Mouse (Mus musculus) layer of hippocampus, adult 2 months (tissue): ENCODE data around the gene Slc12a5. TPM values are rescaled to one million over a fixed set of nuclear protein-coding genes. Genes with fewer than 3 reads are reported as not detected.

Experiments
- DNase-seq, 2 experiments: peaks; one replicate each; pipeline ENCODE4 v3.0.0; 2022; ENCODE audit warnings: low spot score in 2 of 2
- H3K27ac ChIP-seq: fragments of 200-600 bp; 2 replicates; pipeline ENCODE4 v1.8.1; 2022
- H3K4me3 ChIP-seq: fragments of 200-600 bp; 2 replicates; pipeline ENCODE4 v1.8.1; 2022; ENCODE audit warnings: mild to moderate bottlenecking
- CTCF ChIP-seq: fragments of 200-600 bp; conservative IDR thresholded peaks from 2 replicates; pipeline ENCODE4 v1.8.1; 2022; ENCODE audit warnings: antibody characterized with exemption, mild to moderate bottlenecking, moderate library complexity
- total RNA-seq, 2 experiments: library from RNA; stranded (reverse); gene quantifications; 2 replicates each; pipeline ENCODE4 v1.2.3; 2021

Slc12a5 gene
- total RNA-seq, 2 experiments from 2014 or later: 406 to 409 TPM

- no peak overlapping the region for H3K27ac ChIP-seq
- TF ChIP-seq CTCF: peak; percentile 71
- no peak for DNase-seq
- H3K4me3 ChIP-seq: peak overlapping the region; percentile 13; the same call in 1 of the 2 replicates
These were observed 71.9 kb downstream of the Slc12a5 start for GRCm38 (mm10) chr2:165032533-165032932.

GRCm38 (mm10) chr2:165033306-165033705, 72.7 kb downstream of the Slc12a5 start:
- H3K4me3 ChIP-seq: peak overlapping the region; percentile 71
- TF ChIP-seq CTCF: no peak
- H3K27ac ChIP-seq: peak overlapping the region; percentile 95; the same call in 1 of the 2 replicates
- DNase-seq: no peak

- TF ChIP-seq CTCF: no peak
- peak; percentile 98 for DNase-seq
- peak within 1 kb of the TSS; percentile 71 for H3K4me3 ChIP-seq
- peak within 1 kb of the TSS; percentile 95 for H3K27ac ChIP-seq
These were observed 73.8 kb downstream of the Slc12a5 start, which contains the start of gene Ncoa5 for GRCm38 (mm10) chr2:165034131-165035057. TSS of gene Ncoa5 (minus strand) at chr2:165034867.

GRCm38 (mm10) chr2:165035058-165035431, 74.4 kb downstream of the Slc12a5 start:
- Histone ChIP-seq H3K27ac (peak overlapping the region; percentile 95), H3K4me3 (peak overlapping the region; percentile 71)
- no peak for DNase-seq
- no peak for TF ChIP-seq CTCF

- DNase-seq: no peak
- no peak overlapping the region for H3K27ac ChIP-seq
- H3K4me3 ChIP-seq: no peak overlapping the region
- TF ChIP-seq CTCF: no peak
These were observed 76.8 kb downstream of the Slc12a5 start for GRCm38 (mm10) chr2:165037415-165037814.

- no peak for TF ChIP-seq CTCF
- Histone ChIP-seq H3K4me3 (no peak overlapping the region), H3K27ac (no peak overlapping the region)
- no peak for DNase-seq
These were observed 81.5 kb downstream of the Slc12a5 start for GRCm38 (mm10) chr2:165042126-165042525.

- peak overlapping the region; percentile 33 for H3K4me3 ChIP-seq
- TF ChIP-seq CTCF: no peak
- H3K27ac ChIP-seq: no peak overlapping the region
- DNase-seq: no peak
These were observed 82.6 kb downstream of the Slc12a5 start for GRCm38 (mm10) chr2:165043090-165043636.

GRCm38 (mm10) chr2:165043729-165044128, 83.1 kb downstream of the Slc12a5 start:
- Histone ChIP-seq H3K27ac (no peak overlapping the region), H3K4me3 (no peak overlapping the region)
- TF ChIP-seq CTCF: no peak
- DNase-seq: no peak

- no peak for TF ChIP-seq CTCF
- Histone ChIP-seq H3K4me3 (no peak overlapping the region), H3K27ac (no peak overlapping the region)
- no peak for DNase-seq
These were observed 88.4 kb downstream of the Slc12a5 start for GRCm38 (mm10) chr2:165049044-165049443.

Other genes starting within 250 kb of the Slc12a5 start
- gene Spint5, start 245.5 kb upstream of the Slc12a5 start, total RNA-seq: not detected
- gene Wfdc3, start 214.9 kb upstream of the Slc12a5 start, total RNA-seq: 1 to 10 TPM in 1 of 2 experiments, under 1 TPM in 1; 0.64 to 1.3 TPM
- 10 to 100 TPM; 40.4 to 41.2 TPM for gene Dnttip1, start 214.8 kb upstream of the Slc12a5 start, total RNA-seq
- gene Ube2c, start 190.9 kb upstream of the Slc12a5 start, total RNA-seq: 1 to 10 TPM in 1 of 2 experiments, under 1 TPM in 1; 0.76 to 1.6 TPM
- gene Tnnc2, start 180.8 kb upstream of the Slc12a5 start, total RNA-seq: not detected
- gene Snx21, start 175.0 kb upstream of the Slc12a5 start, total RNA-seq: 10 to 100 TPM; 39.8 TPM
- 10 to 100 TPM; 25.8 to 32.2 TPM for gene Acot8, start 155.9 kb upstream of the Slc12a5 start, total RNA-seq
- 1 to 10 TPM; 7.2 to 8.9 TPM for gene Zswim3, start 155.7 kb upstream of the Slc12a5 start, total RNA-seq
- gene Zswim1, start 138.1 kb upstream of the Slc12a5 start, total RNA-seq: 10 to 100 TPM; 23.6 to 25.2 TPM
- gene Spata25, start 132.3 kb upstream of the Slc12a5 start, total RNA-seq: under 1 TPM; 0.47 to 0.79 TPM
- 100 to 1,000 TPM; 103 to 108 TPM for gene Ctsa, start 127.9 kb upstream of the Slc12a5 start, total RNA-seq
- gene Neurl2, start 127.3 kb upstream of the Slc12a5 start, total RNA-seq: 1 to 10 TPM; 2.8 to 3.6 TPM
- 10 to 100 TPM; 67.4 to 86.9 TPM for gene Pltp, start 103.1 kb upstream of the Slc12a5 start, total RNA-seq
- 10 to 100 TPM; 45.9 to 49.6 TPM for gene Pcif1, start 81.5 kb upstream of the Slc12a5 start, total RNA-seq
- gene Zfp335, start 49.0 kb upstream of the Slc12a5 start, total RNA-seq: 10 to 100 TPM; 29.0 to 30.9 TPM
- 1 to 10 TPM; 1.4 to 2.2 TPM for gene Mmp9, start 20.0 kb upstream of the Slc12a5 start, total RNA-seq
- 10 to 100 TPM; 57.8 to 63.8 TPM for gene Ncoa5, start 74.1 kb downstream of the Slc12a5 start, total RNA-seq
- gene Cd40, start 94.8 kb downstream of the Slc12a5 start, total RNA-seq: under 1 TPM; 0.33 to 0.91 TPM
- not detected for gene 1700025C18Rik, start 129.9 kb downstream of the Slc12a5 start, total RNA-seq